Mouse (Mus musculus) stomach, embryonic 14.5 days (tissue): ENCODE results near the gene Itsn1. TPM values are rescaled to one million over a fixed set of nuclear protein-coding genes. Genes with fewer than 3 reads are reported as not detected.

ENCODE experiments used
- ATAC-seq: fragments of 200-750 bp; cut with Nextera tagmentation; 2 replicates; pipeline ENCODE4 v1.8.0; 2017; ENCODE audit warnings: low read depth, moderate TSS enrichment; ENCODE audit not compliant: insufficient number of reproducible peaks, insufficient read depth, low FRiP score
- H3K27ac ChIP-seq: fragments of 300-500 bp; sonication (generic); 2 replicates; pipeline ENCODE4 v1.5.1; 2014; ENCODE audit warnings: mild to moderate bottlenecking, low read length, moderate library complexity, mixed read lengths
- H3K27me3 ChIP-seq: fragments of 300-500 bp; sonication (generic); 2 replicates; pipeline ENCODE4 v1.6.1; 2014; ENCODE audit warnings: low read length, control low read depth, mixed read lengths; ENCODE audit not compliant: control insufficient read depth, insufficient read depth
- H3K36me3 ChIP-seq: fragments of 300-500 bp; sonication (generic); 2 replicates; pipeline ENCODE4 v1.6.1; 2014; ENCODE audit warnings: mild to moderate bottlenecking, control low read depth, low read length, moderate library complexity, mixed read lengths; ENCODE audit not compliant: control insufficient read depth, insufficient read depth
- H3K4me1 ChIP-seq: fragments of 300-500 bp; sonication (generic); 2 replicates; pipeline ENCODE4 v1.6.1; 2014; ENCODE audit warnings: low read length, control low read depth, mixed read lengths; ENCODE audit not compliant: control insufficient read depth, insufficient read depth
- H3K4me2 ChIP-seq: fragments of 300-500 bp; sonication (generic); replicated peaks from 2 replicates; pipeline ENCODE4 v1.6.1; 2014; ENCODE audit warnings: low read depth, low read length, control low read depth
- H3K4me3 ChIP-seq: fragments of 300-500 bp; sonication (generic); 2 replicates; pipeline ENCODE4 v1.5.1; 2014; ENCODE audit warnings: low read depth, low read length, control low read depth
- H3K9ac ChIP-seq: fragments of 300-500 bp; sonication (generic); replicated peaks from 2 replicates; pipeline ENCODE4 v1.6.1; 2014; ENCODE audit warnings: low read depth, mild to moderate bottlenecking, control low read depth, low read length, moderate library complexity, mixed read lengths
- H3K9me3 ChIP-seq: fragments of 300-500 bp; sonication (generic); 2 replicates; pipeline ENCODE4 v1.6.1; 2016; ENCODE audit warnings: low read depth, low read length, control low read depth; ENCODE audit not compliant: control insufficient read depth
- WGBS: fragments of 180-500 bp; shearing (Covaris S2); extraction: QIAGEN DNeasy Blood & Tissue Kit; methylation state at CpG from one replicate; pipeline ENCODE4 v1.1.7; 2014; 5-methylcytosine and 5-hydroxymethylcytosine counted together
- polyA plus RNA-seq: library from polyadenylated mRNA; unstranded; fragments of >200 nt; fragmentation: Nextera tagmentation; extraction: Ambion mirVana; gene quantifications from 2 replicates; pipeline ENCODE4 v1.2.1, GENCODE M21; 2014

Gene Itsn1
- polyA plus RNA-seq, 1 experiment from 2014 or later, result 26.4 TPM

DNA sequence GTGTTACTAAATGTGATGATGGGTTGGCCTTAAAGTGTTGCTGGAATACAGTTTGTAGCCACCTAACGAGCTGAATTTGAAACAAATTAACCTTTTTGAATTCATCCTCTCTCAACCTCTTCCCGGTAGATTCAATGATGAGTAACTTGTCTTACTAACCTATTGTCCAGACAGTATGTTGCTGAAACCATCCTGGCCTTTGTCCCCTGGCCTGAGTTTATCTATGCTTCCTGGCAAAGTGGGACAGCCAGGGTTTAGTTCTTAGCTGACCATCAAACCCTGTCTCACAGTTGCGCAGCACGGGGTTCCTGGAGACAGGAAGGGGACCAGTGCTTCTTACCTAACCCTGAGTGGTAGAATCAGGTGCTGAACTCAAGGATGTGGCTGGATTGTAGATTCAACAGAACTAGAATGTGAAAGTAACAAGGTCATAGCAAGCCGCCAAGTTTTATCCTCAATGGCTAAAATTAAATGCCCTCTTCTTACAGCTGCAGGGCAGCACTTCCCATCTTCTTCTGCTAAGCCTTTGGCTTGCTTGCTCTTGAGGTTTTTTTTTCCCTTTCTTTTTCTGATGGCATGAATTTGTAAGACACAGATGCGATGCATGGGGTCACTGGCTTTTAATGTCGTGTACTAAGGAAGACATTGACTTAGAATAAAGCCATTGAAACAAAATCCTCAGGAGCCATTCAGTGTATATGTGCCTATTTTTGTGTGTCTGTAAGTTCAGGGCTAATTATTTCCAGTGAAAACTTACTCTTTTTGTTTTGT, 7.2 kb downstream of the Itsn1 start:
- Histone ChIP-seq H3K4me1 (0 out of 2 replicates have a peak, but pooled peaks cover 6% of the 10 kb centered on the region), H3K27me3 (no peaks in the 10 kb centered on the region), H3K36me3 (no peaks in the 10 kb centered on the region), H3K9ac (no peak overlapping the region), H3K9me3 (no peaks in the 10 kb centered on the region), H3K4me2 (no peak overlapping the region), H3K27ac (no peak overlapping the region), H3K4me3 (no peak overlapping the region)
- ATAC-seq, result no peak
- 79% methylated on average over 7 of the region's 7 CpGs for WGBS

- 0 out of 2 replicates have a peak, but pooled peaks cover 6% of the 10 kb centered on the region for H3K4me1 ChIP-seq
- ATAC-seq, result no peak
- 86% methylated on average over 6 of the region's 6 CpGs for WGBS
Observed at GRCm38 (mm10) chr16:91738505-91738904, 9.4 kb downstream of the Itsn1 start.

DNA sequence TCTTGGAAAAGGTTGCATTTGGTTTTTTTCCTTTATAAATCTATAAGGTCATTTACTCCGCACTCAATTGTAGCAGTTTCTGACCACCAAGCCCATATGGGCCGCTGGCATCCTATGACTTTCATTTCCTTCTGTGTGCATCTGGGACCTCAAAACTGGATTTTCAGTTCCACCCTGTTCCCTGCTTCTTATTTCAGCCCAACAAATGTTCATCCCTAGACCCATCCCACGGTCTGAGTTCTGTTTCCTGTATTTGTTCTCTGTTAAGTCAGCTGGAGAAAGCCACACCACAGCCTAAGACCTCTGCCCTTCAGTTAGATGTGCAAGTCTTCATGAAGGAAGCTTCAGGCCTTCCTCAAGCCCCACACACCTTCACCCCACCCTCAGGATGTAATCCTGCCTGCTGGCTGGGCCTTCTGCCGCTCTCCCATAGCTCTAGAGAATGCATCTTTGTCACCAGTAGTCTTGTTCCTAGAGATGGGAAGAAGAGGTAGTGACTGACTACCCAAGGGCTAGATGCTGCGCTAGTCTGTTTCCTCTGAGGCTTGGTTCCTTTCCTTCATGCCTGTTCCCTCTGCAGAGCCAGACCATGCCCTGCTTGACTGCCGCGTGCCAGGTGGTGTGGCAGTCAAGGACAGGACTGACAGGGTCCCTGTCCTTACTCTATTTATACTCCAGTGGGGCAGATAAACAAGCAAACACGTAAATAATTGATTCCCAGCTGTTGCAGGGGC, 11.3 kb downstream of the Itsn1 start:
- ATAC-seq, result no peak
- Histone ChIP-seq H3K27me3 (no peaks in the 10 kb centered on the region), H3K36me3 (no peaks in the 10 kb centered on the region), H3K4me2 (no peak overlapping the region), H3K4me1 (0 out of 2 replicates have a peak, but pooled peaks cover 6% of the 10 kb centered on the region), H3K9ac (no peak overlapping the region), H3K9me3 (no peaks in the 10 kb centered on the region), H3K4me3 (no peak overlapping the region), H3K27ac (no peak overlapping the region)
- WGBS, result 68% methylated on average over 8 of the region's 8 CpGs

More at GRCm38 (mm10) chr16:91738505-91738904, 9.4 kb downstream of the Itsn1 start:
- Histone ChIP-seq H3K36me3 (no peaks in the 10 kb centered on the region), H3K9me3 (no peaks in the 10 kb centered on the region), H3K27ac (no peak overlapping the region), H3K4me2 (no peak overlapping the region), H3K4me3 (no peak overlapping the region), H3K9ac (no peak overlapping the region), H3K27me3 (no peaks in the 10 kb centered on the region)

- no peaks in the 10 kb centered on the region for H3K36me3 ChIP-seq
- H3K4me2 ChIP-seq, result no peak overlapping the region
- 64% methylated on average over 7 of the region's 7 CpGs for WGBS
- H3K9ac ChIP-seq, result no peak overlapping the region
- no peak overlapping the region for H3K27ac ChIP-seq
- H3K9me3 ChIP-seq, result no peaks in the 10 kb centered on the region
- H3K4me3 ChIP-seq, result no peak overlapping the region
- no peak for ATAC-seq
- H3K4me1 ChIP-seq, result peaks cover 9% of the 10 kb centered on the region; the same call in 1 of the 2 replicates
- no peaks in the 10 kb centered on the region for H3K27me3 ChIP-seq
Observed at GRCm38 (mm10) chr16:91740918-91741255, 11.8 kb downstream of the Itsn1 start.

DNA sequence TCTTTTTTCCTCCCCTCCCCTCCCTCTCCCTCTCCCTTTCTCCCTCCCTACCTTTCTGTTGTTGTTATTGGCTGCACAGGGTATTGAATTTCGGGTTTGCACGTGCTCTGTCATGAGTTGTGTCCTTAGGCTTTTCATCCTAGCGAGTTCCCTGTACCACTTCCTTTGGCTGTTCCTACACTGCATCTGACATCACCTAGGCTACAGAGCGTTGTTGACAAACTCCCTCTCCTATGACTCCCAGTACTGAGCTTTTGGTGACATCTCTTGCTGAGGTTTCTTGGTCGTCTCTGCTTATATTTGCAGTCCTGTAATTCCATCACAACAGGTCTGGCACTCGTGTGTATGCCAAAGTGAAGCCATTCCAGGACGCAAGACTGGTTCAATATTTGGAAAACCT, 14.0 kb downstream of the Itsn1 start:
- Histone ChIP-seq H3K27me3 (no peaks in the 10 kb centered on the region), H3K9ac (no peak overlapping the region), H3K4me2 (no peak overlapping the region), H3K27ac (no peak overlapping the region), H3K36me3 (no peaks in the 10 kb centered on the region), H3K4me1 (peaks cover 10% of the 10 kb centered on the region; the same call in 1 of the 2 replicates), H3K9me3 (no peaks in the 10 kb centered on the region), H3K4me3 (no peak overlapping the region)
- 78% methylated on average over 7 of the region's 7 CpGs for WGBS
- ATAC-seq, result no peak

GRCm38 (mm10) chr16:91746101-91746950, 17.2 kb downstream of the Itsn1 start:
- Histone ChIP-seq H3K9ac (no peak overlapping the region), H3K27me3 (no peaks in the 10 kb centered on the region), H3K9me3 (no peaks in the 10 kb centered on the region), H3K4me2 (no peak overlapping the region), H3K4me1 (peaks cover 8% of the 10 kb centered on the region; the same call in 1 of the 2 replicates), H3K36me3 (no peaks in the 10 kb centered on the region), H3K4me3 (no peak overlapping the region), H3K27ac (peak overlapping the region; percentile 15; the same call in 1 of the 2 replicates)
- no peak for ATAC-seq
- 36% methylated on average over 14 of the region's 14 CpGs for WGBS

GRCm38 (mm10) chr16:91747567-91747966, 18.5 kb downstream of the Itsn1 start:
- H3K9me3 ChIP-seq, result no peaks in the 10 kb centered on the region
- no peaks in the 10 kb centered on the region for H3K36me3 ChIP-seq
- no peak overlapping the region for H3K9ac ChIP-seq
- ATAC-seq, result peak; percentile 76
- no peak overlapping the region for H3K4me2 ChIP-seq
- peaks cover 8% of the 10 kb centered on the region; the same call in 1 of the 2 replicates for H3K4me1 ChIP-seq
- no peak overlapping the region for H3K27ac ChIP-seq
- WGBS, result 78% methylated on average over 6 of the region's 6 CpGs
- H3K27me3 ChIP-seq, result no peaks in the 10 kb centered on the region
- H3K4me3 ChIP-seq, result no peak overlapping the region
